Mouse (Mus musculus) right cerebral cortex, adult 18-20 months (tissue): ENCODE measurements around the gene Tanc2.
A peak's percentile ranks its signal among the peaks of the same experiment; 100 is the strongest.

Experiments used
- DNase-seq: peaks from one replicate; pipeline ENCODE4 v3.0.0; 2022; ENCODE audit warnings: mixed read lengths

The Tanc2 gene

DNA sequence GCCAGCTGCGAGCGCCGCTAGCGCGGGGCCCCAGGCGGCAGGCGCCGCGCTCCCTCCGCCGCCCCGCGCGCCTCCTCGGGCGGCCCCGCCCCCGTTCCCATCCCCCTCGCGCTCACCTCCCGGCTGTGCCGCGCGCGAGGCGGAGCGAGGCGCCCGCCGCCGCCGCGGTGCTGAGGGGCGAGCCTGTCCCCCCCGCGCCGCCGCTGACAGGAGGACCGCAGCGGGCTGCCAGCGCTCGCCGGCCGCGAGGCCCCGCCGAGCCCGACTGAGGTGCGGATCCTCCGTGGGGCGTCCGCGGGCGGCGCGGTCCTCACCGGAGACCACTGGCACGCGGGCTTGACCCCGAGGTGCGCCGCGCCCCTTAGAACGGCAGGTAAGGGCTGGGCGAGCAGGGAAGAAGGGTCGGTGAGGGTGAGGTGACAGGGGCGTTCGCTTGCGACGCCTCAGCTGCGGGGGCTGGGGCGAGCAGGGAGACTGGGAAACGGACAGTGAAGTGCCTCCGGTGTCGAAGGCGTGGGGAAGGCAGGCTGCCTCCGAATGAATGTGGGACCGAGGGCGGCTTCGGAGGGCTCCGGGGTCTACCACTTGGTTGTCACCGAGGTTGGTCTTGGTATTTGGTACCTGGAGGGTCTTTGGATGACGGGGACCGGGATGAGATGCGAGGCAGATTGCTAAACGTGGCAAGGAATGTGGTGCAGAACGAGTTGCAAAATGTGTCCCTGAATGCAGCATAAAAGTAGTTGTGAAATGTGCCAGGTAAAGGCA is at the start of gene Tanc2:
Tanc2 (plus strand) TSS at position 110 of the 765 bp plus-strand sequence.
- peak; percentile 58 for DNase-seq

DNA sequence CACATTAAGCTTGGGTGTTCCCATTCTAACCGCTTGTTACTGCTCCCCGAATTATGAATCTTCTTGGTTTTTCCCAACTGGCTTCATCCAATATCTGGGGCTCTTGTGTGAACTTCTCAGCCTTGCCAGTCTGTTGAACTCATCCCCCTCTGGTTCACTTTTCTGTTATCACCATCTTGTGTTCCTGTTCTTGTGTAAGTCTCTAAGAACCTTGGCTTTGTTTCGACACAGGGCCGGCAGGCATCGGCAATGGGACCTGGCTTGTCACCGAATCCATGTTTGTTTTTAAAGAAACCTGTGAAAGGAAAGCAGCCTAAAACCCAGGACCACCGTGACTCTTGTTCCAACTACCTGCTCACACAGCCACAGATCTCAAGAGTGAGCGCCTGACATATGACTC is 49.0 kb upstream of the Tanc2 start:
- no peak for DNase-seq

DNA sequence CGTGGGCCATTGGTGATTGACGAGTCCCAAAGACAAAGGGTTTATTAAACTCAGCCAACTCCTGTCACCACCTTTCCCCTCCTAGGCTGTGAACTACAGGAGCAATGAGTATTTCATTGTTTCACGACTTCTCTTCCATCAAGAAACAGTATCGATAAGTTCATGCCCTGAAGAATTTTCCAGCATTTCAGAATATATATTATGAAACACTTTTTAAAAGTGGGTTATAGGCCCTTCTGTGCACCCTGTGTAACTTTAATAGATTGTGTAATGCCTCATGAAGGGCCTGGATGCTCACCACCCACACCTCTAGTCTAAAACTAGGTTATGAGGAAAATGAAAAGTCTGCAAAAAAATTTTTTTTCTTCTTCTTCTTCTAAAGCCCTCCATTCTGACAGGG is 48.4 kb upstream of the Tanc2 start:
- DNase-seq = no peak

DNA sequence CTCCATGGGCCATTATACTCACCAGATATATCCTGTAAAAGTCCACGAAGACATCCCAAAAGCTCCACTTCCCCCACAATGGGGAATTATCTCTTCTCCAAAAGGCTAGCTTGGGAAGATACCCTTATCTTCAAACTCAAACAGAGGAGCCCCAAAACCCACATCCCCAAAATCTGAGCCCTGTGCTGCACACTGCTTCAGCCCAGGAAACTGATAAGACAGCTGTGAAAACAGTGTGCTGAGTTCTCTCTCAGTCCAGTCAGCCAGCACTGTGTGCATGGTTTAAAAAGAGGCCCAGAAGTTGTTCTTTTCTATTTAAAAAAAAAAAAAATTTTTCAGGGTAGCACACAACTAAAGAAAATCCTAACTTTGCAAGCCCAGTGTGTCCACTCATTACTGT is 47.7 kb upstream of the Tanc2 start:
- DNase-seq = no peak

DNA sequence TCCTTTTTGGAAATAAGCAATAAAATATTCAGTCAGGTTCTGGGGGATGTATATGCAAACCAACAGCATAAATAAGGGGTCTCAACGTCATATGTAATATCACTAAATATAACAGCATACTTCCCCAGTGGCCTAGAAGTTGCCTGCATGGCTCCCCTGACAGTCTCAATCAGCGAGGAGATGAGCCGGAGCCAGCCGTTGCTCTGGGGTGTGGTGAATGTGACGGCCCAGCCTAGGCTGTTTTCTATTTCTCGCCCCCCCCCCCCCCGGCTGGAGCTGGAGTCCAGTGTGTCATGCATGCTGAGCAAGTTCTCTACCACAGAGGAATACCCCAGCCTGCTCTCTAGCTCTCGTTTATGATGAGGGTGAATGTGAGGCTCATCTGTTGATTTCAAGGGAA is 44.0 kb upstream of the Tanc2 start:
- no peak for DNase-seq

DNA sequence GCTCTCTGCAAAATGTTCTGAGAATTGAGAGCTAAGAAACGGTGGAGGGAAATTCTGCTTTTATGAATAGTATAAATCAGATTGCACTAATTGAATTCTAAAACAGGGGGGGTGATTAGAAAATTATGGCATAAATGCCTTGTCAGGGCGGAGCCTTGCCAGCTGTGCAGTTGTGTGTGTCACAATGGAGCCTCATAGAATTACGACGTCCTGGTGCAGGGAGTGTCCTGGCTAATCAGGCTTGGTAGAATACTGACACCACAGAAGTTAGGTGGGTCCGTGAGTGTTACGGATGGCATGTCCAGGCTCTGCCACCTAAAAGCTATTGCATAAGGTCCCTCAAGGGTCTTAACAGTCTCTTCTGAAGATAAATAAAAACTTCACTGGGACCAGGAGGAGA is 43.4 kb upstream of the Tanc2 start:
- DNase-seq = no peak

DNA sequence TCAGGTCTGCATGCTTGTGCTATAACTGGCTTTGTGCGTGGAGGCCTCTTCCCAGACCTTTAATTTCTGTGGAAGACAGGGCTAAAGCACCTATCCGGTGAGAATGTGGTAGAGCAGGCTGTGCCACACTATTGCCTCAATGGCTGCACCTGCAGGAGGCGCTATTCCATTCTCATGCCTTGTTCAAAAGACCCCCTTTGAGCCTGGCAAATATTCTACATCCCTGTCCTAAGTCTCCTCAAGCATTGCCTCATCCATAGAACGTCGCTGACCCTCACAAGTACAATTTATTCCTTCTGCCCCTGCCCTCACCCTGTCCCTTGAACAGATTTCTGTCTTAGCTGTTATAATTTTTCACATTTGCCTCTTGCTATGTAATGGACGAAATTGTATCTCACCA is 41.4 kb upstream of the Tanc2 start:
- DNase-seq = no peak

DNA sequence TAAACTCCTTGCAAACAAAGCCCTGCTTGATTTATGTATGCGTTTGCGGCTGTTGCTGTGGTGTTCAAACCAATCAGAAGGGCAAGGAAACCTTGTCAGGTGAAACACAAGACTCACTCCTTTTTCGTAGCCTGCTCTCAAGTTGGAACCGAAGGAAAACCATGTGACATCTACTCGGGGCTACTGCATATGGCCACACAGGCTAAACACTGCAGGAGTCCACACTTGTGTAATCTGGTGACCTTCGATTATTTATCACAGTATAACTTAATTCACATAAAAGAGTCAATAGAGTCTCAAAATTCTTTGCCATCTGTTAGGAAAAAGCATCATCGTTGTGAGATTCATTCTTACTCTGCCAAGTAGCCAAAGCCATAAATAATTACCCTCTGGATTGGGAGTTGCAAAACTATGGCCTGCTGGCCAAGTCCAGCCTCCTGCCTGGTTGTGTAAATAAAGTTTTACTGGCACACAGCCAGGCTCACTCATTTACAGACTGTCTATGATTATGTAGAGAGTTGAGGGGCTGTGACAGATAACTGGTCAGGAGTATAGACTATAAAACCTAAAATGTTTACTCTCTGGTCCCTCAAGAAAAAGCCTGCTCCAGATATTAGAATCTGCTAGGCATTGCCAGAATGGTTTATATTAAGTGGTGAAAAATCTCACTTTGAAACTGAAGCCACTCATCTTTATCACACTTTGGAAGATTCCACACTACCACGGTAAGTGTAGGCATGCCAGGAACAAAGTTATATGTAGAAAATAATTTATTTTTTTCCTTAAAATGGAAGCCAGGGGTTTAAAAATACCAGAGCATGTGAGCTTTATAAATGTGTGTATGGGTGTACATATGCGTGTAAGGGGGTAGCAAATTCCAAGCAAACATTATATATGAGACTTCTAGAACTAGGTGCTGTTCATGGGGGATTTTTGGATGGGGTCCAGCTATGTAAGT is 40.3 kb upstream of the Tanc2 start:
- no peak for DNase-seq

DNA sequence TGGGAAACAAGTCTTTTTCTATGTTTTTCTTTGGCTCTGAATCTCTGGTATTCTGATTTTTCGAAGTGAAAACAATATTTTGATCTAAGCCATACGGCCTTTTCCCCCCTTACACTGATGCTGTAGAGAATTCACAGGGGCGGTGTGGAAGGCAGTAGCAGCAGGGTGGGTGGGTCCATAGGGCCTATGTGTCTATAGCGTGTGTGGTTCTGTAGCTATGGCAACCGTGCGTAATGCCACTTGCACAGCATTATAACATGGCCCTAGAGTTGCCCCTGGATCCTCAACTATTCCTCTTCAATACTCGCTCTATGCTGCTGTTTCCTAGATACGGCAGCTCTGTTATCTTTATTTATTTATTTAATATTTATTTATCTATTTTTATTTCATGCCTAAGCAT is 32.5 kb upstream of the Tanc2 start:
- no peak for DNase-seq

DNA sequence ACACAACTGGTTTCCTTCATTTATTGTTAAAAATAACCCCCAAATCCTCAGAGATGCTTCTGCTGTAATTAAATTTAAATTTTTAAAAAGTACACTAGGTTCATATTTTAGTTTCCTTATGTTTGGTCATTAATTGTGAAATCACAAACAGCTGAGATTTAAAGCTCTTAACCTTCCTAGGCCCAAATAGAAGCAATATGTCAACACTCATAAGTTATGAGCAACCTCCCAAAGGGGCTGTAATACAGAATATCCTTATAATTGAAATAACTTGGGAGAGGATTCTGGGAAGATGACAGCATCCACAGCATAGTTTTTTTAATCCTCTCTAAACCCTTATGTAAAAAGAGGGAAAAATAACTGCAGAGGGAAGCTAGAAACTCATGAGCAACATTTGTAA is 31.7 kb upstream of the Tanc2 start:
- no peak for DNase-seq

DNA sequence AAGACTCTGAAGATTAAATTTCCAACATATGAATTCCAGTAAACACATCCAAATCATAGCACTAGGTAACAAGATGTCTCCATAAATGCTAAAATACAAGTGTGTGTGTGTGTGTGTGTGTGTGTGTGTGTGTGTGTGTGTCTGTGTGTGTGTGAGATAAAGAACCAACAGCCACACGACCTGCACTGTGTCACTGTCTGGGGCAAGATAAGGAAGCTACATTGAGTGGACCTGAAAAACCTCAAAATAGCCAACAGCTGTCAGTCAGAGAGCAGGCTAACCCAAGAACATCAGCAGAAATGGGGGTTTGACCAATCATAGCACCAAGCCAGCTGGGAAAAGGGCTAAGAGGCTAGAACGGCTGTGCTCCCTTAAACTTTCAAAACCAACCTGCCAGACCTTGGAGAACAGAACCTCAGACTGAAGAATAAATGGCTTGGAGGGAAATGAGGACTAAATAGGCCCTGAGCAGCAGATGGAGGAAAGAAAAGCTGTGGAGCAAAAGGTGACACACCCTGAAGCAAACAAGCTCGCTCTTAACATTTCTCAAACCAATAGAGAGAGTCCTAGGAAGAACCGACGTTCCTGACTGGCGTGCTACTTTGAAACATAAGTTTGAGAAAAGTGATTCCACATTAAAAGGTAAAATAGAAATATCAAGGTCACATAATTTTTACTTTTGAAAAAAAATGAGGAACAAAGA is 30.8 kb upstream of the Tanc2 start:
- no peak for DNase-seq

DNA sequence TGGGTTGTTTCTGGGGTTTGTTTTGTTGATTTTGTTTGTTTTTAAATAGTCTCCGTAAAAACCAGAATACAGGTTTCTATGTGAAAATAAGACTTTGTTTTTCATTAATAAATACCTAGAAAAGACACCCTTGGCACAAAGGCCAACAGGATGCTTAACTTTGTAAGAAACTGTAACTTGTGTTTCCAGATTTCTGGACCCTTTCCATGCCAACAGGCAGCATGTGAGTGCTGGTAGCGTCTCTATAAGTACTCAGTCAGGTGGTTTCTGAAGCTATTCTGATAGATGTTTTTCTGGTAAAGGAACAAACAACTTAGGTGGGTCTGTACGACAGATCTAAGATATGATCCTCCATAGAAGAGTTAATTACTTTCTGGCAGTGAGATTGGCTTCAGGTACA is 26.2 kb upstream of the Tanc2 start:
- DNase-seq = no peak

DNA sequence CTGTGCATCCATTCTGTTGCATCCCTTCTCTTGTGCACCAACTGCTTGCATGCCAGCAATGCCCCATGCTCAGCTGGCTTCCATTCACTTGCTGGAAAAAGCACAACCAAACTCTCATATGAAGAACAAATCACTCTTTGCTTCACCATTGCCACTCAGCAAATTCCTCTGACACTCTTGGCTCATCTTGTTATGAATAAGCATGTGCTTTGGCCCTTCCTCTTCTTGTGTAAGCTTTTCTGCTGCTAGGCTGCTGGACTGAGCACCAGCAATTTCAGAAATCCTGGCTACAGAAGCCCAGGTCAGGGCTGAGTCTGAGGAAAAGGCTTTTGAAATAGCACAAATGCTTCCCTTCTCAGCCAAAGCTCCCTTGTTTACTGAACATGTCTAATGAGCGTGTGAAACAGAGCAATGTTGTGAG is 22.6 kb upstream of the Tanc2 start:
- no peak for DNase-seq

DNA sequence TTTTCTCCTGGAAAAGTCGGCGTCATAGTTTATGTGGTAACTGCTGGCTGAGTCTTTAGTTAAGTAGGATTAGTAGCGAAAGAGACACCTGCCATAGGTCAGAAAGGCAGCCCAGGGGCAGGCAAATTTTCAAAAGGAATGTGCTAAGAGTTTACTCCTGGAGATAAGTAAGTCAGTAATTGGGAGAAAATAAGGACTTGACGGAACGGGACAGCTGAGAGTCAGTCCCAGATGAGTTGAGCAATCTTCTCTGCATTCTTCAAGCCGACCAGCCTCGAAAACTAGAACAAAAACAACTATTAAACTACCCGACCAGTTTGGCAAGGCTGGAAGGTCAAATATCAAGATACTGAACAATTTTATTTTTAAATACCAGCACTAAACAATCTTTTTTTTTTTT is 17.8 kb upstream of the Tanc2 start:
- DNase-seq = no peak

DNA sequence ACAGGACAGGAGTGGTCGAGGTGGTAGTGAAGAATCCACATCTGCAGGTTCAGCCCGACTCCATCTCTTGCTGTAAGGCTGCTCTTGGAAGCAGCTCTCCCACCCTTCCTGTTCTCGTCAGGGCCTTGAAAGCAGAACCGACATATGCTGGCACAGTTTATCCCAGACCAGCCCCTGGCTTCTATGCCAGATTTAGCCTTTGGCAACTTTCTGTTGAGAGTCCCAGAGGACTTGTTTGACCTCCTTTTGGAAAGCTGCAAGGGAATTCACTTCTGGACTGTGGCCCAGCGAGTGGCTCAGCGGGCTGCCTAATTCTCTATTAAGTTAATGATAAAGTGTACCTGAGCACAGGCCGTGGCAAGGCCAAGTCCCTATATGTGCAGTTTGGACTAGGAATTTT is 15.5 kb upstream of the Tanc2 start:
- DNase-seq = no peak

DNA sequence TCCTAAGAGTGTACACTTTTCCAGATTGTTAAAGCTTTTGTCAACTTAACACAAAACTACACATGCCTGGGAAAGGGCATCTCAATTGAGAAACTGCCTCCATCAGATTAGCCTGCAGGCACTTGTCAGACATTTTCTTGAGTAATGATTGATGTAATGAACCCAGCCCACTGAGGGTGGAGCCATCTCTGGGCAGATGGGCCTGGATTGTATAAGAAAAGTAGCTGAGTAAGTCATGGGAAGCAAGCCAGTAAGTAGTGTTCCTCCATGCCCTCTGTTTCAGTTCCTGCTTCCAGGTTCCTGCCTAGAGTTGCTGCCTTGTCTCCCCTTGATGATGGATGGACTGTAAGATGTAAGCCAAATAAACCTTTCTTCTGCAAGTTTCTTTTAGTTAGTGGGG is 12.6 kb upstream of the Tanc2 start:
- no peak for DNase-seq

DNA sequence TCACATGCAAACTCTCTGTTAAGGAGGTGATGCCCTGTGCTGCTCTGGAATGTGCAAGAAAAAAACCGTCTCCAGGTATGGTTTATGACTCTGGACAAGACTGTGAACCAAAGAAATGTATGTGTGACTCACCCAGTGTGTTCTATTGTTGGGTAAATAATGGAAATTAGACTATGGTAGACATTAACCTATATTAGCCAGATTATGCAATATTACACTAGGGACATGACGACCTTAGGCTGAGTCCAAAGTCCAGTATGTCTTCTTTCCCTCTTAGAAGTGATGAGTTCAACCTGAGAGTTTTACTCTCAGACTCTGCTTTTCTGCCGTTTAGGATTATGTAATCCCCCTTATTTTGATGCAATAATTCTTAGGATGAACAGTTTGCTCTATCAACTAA is 7.8 kb upstream of the Tanc2 start:
- no peak for DNase-seq

DNA sequence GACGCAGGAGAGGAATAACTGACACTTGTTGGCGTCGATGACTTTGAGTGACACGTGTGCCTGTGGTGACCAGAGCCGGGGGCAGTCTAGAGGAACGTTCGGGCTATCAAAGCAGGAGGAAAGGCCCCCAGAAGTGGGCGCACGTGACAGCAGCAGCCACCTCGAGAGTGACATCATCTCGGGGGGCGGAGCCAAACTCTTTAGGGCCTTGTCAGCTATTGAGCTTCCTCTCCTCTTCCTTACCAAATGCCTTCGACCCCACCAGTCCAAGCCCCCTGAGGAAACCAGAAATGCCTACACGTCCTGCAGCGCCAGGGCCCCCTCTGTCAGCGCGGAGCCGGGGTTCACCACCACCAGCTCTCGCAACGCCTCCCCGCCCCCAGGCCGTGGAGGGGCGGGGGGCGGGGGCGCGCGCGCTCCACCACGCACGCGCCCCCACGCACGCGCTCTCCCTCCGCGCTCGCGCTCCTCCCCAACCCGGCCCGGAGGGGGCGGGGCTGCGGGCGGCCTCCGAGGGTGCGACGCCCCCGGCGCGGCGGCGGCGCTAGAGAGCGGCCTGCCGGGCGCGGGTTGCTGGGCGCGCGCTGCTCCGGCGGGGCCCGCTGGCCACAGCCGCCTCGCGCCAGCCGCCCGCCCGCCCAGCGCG is 432 bp upstream of the Tanc2 start:
- peak; percentile 91 for DNase-seq

DNA sequence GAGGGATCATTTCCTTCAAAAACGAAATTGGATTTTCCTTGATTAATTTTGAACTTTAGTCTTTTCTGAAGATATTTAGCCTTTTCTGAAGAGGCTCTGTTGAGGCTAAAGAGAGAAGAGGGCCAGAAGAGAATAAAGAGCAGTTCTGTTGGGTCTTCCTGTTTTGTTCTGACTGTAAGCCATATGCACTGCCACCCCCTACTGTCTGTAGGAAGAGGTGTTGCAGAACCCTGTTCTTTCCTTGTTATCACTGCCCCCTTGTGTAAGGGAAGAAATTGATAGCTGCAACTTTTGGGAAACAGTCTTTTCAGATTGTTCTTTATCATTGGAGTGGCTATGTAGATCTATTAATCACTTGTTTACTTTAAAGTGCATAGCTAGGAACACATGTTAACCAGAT is 2.1 kb downstream of the Tanc2 start:
- peak; percentile 68 for DNase-seq

DNA sequence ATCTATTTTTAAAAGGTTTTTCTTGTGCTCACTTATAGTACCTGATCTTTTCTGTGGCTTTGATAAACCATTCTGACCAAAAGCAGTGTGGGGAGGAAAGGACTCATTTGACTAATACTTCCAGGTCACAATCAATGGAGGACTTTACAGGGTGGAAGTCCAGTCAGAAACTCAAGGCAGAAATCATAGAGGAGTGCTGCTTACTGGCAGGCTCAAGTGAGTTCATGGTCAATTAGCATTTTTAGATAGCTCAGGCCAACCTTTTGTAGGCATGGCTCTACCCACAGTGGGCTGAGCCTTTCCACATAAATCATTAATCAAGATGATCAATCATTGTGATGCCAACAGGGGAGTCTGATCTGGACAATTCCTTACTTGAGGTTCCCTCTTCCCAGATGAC is 12.4 kb downstream of the Tanc2 start:
- no peak for DNase-seq

DNA sequence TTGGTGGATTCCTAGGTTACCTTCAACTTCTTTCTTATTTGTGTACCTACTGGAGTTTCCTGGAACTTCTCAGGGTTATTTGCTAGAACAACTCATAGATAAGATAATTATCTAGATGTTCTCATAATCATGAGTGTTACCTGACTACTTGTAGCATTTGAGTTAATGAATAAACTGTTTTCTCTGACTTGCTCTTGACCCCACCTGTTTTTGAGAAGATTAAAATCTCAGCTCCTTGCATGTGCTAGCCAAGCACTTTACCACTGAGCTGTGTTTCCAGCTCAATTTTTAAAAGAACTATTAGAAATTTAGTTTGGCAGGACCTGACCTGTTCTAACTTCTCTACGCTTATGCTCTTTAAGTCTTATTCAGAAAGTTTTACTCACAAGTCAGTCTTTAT is 36.4 kb downstream of the Tanc2 start:
- DNase-seq = no peak

DNA sequence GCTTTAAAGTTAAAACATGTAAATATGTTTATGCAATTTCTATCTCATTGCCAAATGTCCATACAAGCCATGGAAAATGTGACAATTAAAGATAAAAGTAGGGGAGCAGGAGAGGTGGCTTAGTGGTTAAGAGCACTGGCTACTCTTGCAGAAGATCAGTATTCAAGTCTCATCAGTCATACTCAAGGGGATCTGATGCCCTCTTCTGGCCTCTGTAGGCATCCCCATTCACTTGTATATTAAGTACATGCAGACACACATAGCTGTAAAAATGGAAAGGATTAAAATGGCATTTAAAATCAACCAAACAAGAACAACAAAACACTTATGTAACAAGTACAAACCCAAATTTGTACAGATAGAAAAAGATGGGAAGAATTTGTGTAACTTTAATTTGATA is 54.2 kb downstream of the Tanc2 start:
- no peak for DNase-seq

DNA sequence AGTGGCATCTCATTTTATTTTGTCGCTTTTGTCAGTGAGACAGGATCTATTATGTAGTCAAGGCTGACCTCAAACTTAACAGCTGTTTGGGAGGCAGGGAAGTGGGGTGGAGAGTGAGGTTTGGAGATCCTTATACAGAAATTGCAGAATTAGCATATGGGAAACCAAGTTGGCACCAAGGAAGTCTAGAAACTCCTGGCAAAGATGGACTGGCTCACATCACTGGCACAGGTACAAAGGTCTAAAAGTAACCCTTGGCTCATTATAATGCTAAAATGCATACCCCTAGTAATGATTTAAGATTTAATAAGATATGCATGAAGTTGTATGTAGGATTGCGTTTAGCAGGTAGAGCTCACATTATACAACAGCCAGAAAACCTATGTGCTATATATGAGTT is 58.2 kb downstream of the Tanc2 start:
- DNase-seq = no peak
